Mouse (Mus musculus): ENCODE results near the gene Rspo1.
"Not testable (repeated sequence)": the region's sequence is repeated elsewhere in the genome, so short reads cannot be mapped to it uniquely, and the experiment has no call there.

GRCm38 (mm10) chr4:124939211-124939610, 47.0 kb upstream of the Rspo1 start, which contains the start of gene Cdca8:
- TF ChIP-seq EP300, CTCF (IDR thresholded peaks at IDR 0.05; ENCODE audit: low read depth): not testable (repeated sequence)

All from heart, postnatal 0 days (tissue).